Mouse (Mus musculus) C2C12 (cell line): Measurements from ENCODE around the gene Sirpa.

Source experiments
- CEBPB ChIP-seq: IDR thresholded peaks from one replicate; pipeline ENCODE4 v1.6.1; 2011; ENCODE audit warnings: low read depth, mild to moderate bottlenecking, control low read depth, moderate library complexity
- CTCF ChIP-seq: IDR thresholded peaks from one replicate; pipeline ENCODE4 v1.5.1; 2011; ENCODE audit not compliant: control insufficient read depth, insufficient read depth, insufficient read length
- FOSL1 ChIP-seq: IDR thresholded peaks from one replicate; pipeline ENCODE4 v1.8.0; 2011; ENCODE audit warnings: mild to moderate bottlenecking, low read length; ENCODE audit not compliant: poor library complexity, insufficient read depth, severe bottlenecking
- MAX ChIP-seq: IDR thresholded peaks from one replicate; pipeline ENCODE4 v1.6.1; 2011; ENCODE audit warnings: mild to moderate bottlenecking, control low read depth
- MYOD1 ChIP-seq: IDR thresholded peaks from one replicate; pipeline ENCODE4 v1.6.1; 2011; ENCODE audit warnings: low read depth; ENCODE audit not compliant: control insufficient read depth, insufficient read length
- MYOG ChIP-seq: IDR thresholded peaks from one replicate; pipeline ENCODE4 v1.6.1; 2011; ENCODE audit not compliant: control insufficient read depth, insufficient read length; ENCODE audit errors: extremely low read depth
- USF1 ChIP-seq: IDR thresholded peaks from one replicate; pipeline ENCODE4 v1.6.1; 2011; ENCODE audit warnings: low read depth, mild to moderate bottlenecking, control low read depth, moderate library complexity

DNA sequence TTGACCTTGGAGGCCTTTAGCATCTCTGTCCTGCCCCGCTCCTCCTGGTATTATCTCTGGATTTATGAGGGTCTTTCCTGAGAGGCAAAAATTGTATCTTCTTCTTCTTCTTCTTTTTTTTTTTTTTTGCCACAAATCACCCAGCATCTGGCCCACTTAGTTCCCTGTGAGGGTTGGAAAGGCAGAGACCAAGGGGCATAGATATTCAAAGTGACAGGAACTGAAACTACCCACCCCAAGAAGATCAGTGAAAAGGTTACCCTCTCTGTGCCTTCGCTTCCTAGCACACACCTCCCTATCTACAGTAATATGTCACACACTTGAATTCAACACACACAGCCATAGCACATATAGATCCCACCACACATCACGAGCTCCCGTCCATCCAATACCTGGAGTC is 17.5 kb upstream of the Sirpa start:
- TF ChIP-seq CTCF (no peak), USF1 (no peak), MYOD1 (no peak), MYOG (no peak), MAX (no peak), CEBPB (no peak), FOSL1 (no peak)
